Mouse (Mus musculus) thymus, postnatal 25 days (tissue): ENCODE measurements around the gene Arid1b.

Source experiments
- DNase-seq: peaks from one replicate; pipeline ENCODE4 v3.0.0; 2022

Arid1b gene

DNA sequence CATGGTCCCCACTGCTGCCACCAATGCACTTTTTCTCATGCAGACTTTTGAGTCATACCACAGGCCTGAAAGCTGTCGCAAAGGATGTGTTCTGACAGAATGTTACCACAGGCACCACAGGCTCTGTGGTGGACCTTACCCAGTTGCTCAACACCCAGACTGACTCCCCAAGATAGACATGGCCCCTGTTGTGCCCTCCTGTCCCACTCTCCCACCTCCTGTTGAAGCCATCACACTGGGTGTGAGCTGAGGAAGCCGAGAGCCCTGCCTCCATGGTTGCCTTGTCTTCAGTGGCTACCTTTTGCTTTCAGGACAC, 261.4 kb downstream of the Arid1b start:
- no peak for DNase-seq

- DNase-seq, result no peak
Measured at GRCm38 (mm10) chr17:5258978-5259377, 264.8 kb downstream of the Arid1b start.

- no peak for DNase-seq
Measured at GRCm38 (mm10) chr17:5261131-5261651, 267.1 kb downstream of the Arid1b start.

DNA sequence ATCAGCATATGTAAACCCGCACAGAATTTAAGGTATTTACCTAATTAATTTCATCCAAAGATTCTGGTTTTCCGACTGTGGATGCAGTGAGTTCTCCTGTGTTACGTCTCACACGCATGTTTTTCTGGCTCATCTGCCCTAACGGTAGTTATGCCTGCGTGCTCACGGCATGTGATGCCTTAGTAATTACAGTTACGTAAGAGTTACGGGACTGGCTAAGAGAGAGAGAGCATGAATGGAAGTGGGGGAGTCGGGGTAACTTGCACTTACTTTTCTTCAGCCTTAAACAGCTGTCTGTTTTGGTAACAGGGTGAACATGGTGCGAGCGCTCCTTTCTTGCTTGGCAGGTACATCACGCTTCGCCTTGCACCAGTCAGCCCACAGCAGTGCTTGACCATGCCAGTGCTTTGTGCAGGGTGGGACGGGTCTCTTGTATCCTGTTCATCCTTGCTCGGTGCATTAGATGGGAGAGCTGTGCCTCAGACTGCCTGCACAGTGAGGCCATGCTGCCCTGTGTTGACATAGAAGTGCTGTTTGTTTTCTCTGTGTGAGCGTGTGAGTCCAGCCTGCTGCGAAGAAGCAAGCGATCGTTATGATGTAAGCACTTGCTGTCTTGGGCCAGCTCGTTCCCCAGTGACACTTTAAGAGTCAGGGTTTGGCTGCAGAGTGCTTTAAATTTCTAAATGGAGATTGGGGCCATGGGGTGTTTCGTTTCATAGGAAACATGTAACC, 267.9 kb downstream of the Arid1b start:
- no peak for DNase-seq

- DNase-seq, result no peak
Measured at GRCm38 (mm10) chr17:5262788-5263187, 268.7 kb downstream of the Arid1b start.

GRCm38 (mm10) chr17:5264783-5265182, 270.7 kb downstream of the Arid1b start:
- DNase-seq, result no peak

DNA sequence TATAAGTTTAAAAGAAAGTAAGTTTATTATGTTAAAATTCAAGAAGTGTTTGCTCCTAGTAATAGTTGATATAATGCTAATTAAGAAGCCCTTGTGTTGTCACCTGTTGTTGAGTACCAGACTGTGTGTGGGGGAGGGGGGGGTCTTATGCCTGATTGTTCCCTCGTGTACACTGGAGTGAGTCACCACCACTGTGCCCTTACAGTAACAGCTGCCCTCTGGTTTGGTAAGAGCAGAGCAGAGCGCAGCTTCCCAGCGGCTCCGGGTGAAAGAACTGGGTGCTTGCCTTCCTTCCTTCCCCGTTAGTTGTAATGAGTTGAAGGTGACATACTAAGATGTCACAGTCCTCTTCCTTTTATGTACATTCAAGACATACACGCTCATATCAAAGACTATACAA, 271.5 kb downstream of the Arid1b start:
- DNase-seq, result no peak

DNA sequence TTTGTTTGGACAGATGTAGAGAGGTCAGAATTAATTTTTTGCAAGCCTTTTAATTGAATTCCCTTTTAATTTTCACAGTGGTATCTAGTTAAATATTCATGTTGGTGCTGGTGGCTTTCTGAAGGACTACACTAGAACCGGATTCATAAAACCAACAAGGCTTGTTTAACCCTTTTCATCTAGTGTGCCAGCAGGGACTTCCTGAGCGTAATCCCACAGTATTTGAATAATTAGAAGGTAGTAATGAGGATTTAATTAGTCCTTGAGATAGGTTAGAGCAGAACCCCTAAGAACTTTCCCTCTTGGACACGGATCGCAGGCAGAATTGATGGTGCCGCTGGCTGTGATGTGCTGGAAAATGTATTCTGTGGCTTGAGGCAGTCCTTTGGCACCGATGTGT, 273.6 kb downstream of the Arid1b start:
- DNase-seq, result no peak

DNA sequence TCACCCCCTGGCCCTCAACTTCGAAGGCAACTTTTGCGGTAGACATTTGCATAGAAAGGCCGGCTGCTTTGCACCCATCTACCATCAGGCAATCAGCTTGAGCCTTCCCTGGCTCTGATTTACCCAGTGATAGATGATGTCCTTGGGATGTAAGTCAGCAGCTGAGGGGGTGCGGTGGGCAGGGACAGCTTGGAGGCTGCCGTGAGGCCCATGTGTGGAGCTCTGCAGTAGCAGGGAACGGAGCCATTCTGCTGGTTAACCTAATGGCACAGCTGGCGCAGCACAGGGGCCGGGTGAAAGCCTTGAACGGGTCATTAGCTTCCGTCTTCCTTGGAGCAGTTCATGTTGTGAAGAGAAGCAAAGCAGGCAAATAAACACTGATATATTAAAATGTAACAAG, 275.2 kb downstream of the Arid1b start:
- no peak for DNase-seq

DNA sequence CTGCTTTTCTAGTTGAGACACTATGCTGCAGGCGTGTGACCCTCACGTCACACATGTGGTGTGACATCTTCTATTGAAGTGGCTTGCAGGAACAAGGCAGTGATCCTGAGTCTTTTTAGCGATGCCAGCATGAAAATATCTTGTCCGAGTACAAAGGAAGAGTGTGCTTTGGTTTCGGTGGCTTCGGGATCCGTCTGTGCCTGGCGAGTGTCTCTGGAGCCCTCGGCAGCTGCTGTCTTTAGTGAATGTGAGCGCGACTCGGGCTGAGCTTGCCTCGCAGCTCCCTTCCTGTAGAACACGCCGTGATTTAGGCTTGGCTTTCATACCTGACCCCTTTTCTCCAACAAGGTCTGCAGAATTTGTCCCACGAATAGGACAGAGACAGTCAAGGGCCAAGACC, 275.6 kb downstream of the Arid1b start:
- no peak for DNase-seq

DNA sequence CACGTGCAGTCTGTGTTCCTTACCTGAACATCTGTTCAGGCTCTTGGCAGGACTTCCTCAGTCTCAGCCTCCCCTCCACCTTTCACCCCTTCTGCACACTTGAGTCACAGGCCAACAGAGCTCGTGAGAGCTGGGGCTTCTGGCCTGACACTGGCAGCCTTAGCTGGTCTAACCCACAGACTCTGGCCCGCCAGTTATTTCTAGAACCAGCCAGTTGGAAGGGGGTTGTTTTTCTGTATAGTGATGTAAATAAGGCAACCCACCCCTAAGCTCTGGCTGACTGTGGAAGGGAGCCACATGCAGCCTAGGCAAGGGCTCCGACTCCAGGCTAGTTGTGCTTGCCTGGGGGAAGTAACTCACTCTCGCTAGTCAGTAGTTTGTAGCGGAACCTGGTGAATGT, 276.7 kb downstream of the Arid1b start:
- DNase-seq, result no peak

- no peak for DNase-seq
Measured at GRCm38 (mm10) chr17:5273118-5273517, 279.0 kb downstream of the Arid1b start.

GRCm38 (mm10) chr17:5273685-5274084, 279.6 kb downstream of the Arid1b start:
- no peak for DNase-seq

- no peak for DNase-seq
Measured at GRCm38 (mm10) chr17:5274429-5274828, 280.3 kb downstream of the Arid1b start.

DNA sequence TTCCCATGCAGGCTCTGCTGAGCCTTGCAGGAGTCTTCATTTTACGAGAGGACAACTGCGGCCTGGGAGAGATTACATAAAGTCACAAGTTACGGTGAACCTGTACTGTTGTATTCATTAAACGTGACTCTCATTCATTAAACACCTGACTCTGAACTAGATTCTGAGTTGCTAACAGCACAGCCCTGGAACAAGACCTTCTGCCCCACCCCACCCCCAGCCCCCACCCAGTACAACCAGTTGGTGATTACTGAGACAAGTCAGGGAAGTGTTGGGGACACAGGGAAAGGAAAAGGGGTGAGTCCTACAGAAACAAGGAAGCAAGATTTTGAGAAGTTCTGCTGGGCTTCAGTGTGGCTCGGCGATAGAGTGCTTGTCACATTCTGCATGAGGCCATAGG, 281.6 kb downstream of the Arid1b start:
- DNase-seq, result no peak

DNA sequence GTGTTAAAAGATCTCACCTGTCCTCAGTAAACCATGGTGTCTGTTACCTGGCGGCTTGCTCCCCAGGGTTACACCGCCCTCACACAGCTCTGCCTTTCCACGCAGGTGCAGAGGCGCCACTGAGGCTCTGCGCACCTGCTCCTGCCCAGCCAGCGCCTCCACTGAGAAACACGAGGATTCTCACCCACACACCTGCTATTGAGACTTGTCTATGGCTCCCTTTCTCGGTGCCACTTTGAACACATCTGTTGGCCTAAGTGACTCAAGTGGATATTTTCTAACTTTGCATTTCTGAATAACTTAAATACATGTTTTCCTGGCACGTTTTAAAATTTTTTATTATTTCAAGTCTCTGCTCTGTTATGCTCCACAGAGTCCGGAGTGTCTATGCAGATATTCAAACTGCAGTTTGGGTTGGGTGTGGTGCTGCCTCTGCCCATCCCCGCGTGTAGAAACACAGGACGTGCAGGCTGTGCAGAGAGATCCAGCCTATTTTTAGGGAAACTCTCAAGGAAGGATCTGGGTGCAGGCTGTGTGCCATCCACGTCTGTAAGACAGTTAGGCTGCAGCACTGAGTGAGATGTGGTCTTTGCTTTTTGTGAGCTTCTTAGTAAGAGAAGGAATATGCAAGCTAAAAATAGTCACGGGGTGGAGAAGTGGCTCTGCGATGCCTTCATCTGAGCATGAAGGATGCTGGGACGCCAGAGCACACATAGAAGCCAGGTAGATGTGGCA, 283.2 kb downstream of the Arid1b start:
- DNase-seq, result no peak

DNA sequence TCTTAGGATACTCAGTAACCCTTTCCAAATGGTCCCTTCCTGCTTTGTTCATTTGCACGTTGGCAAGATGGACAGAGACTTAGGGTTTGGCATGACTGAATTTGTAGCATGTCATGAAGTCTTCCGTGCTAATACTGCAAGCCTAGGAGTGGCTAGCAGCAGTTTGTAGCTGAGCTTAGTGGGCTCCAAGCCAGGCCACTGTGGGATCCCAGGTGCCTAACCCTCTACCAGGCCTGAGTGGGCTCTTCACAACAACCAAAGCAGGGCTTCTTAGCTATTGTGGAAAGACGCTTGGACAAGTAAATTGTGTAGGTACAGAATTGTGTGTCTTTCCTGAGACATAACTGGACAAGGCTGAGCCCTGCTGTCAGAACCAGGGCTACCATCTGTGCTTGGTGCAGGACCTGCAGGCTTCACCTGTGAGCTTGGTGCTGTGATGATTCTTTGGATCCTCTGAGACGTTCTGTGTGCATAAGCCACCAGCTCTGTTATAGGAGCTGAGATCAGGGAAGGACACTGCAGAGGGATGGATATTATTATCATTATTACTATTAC, 286.4 kb downstream of the Arid1b start:
- DNase-seq, result no peak

- DNase-seq, result no peak
Measured at GRCm38 (mm10) chr17:5284783-5285182, 290.7 kb downstream of the Arid1b start.

DNA sequence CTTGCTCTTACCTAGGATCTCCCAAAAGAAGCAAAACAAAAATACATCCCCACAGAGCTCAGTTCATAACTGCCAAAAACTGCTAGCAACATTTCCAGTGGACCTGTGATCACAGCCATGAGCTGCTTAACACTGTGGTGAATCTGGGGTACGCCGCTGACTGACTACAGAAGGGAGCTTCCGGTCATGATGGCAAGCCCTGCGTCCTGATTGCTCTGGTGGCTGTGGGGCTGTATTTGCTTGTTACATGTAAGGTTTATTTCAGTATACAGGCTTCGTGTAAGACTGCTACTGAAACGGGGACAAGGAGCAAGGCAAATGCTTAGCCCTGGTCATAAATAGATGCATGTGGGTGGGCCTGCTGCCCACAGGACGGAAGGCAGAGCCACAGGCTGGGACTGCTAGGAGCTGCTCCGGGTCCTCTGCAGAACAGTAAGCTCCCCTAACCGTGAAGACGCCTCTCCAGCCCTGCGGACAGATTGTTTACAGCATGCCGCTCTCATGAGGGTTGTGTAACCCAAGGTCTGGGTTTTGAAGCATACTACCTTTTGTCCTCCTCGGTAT, 291.8 kb downstream of the Arid1b start:
- no peak for DNase-seq

DNA sequence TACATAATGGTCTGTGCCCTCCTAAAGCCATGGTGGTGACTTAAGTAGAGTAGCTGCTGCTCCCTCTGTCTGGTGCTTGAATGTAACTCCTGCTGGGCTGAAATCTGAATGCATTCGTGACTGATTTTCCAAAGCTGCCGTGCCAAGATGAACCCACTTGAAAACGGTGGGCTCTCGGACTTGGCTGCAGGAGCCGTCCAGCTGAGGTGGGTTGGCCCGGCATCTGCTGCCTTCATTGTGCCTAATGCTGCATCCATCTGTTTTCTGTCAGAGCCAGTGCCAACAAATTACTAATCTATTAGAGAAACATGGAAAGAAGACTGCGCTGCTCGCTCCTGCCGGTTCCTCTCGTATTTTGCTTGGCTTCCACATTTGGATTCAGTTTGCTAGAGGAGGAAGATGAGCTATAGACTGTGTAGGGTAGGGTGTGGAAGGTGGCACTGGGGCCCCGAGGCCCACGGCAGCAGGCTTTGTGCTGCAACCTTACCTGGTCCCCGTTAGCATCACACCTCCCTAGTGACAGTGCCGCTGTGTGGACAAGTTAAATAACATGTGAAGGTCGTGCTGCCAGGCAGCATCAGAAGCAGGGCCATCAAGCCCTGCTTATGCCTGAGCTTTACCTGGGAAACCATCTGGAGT, 292.6 kb downstream of the Arid1b start:
- DNase-seq, result no peak

GRCm38 (mm10) chr17:5287210-5287591, 293.1 kb downstream of the Arid1b start:
- no peak for DNase-seq

GRCm38 (mm10) chr17:5287641-5288040, 293.5 kb downstream of the Arid1b start:
- DNase-seq, result no peak
